Mouse (Mus musculus) hindbrain, embryonic 15.5 days (tissue): ENCODE measurements at regions not wholly inside any gene's neighbourhood (a gene's known extent, or its start where the extent isn't known, plus 50 kb on each side); places are given as distances from the start of the nearest gene placed in this dataset.
"Not testable (repeated sequence)": the region's sequence is repeated elsewhere in the genome, so short reads cannot be mapped to it uniquely, and the experiment has no call there.

Experiments
- ATAC-seq: fragments of 200-750 bp; cut with Nextera tagmentation; 2 replicates; pipeline ENCODE4 v1.8.0; 2017; ENCODE audit warnings: low read depth, moderate number of reproducible peaks, moderate TSS enrichment; ENCODE audit not compliant: low FRiP score
- H3K27ac ChIP-seq: fragments of 300-500 bp; sonication (generic); replicated peaks from 2 replicates; pipeline ENCODE4 v1.5.1; 2015; ENCODE audit warnings: mild to moderate bottlenecking, inconsistent platforms
- H3K27me3 ChIP-seq: fragments of 300-500 bp; sonication (generic); 2 replicates; pipeline ENCODE4 v1.6.1; 2015; ENCODE audit warnings: control low read depth, inconsistent platforms
- H3K36me3 ChIP-seq: fragments of 300-500 bp; sonication (generic); 2 replicates; pipeline ENCODE4 v1.6.1; 2015; ENCODE audit warnings: control low read depth, inconsistent platforms
- H3K4me1 ChIP-seq: fragments of 300-500 bp; sonication (generic); replicated peaks from 2 replicates; pipeline ENCODE4 v1.6.1; 2015; ENCODE audit warnings: control low read depth, inconsistent platforms
- H3K4me2 ChIP-seq: fragments of 300-500 bp; sonication (generic); 2 replicates; pipeline ENCODE4 v1.6.1; 2015; ENCODE audit warnings: moderate library complexity, mild to moderate bottlenecking, inconsistent platforms
- H3K4me3 ChIP-seq: fragments of 300-500 bp; sonication (generic); 2 replicates; pipeline ENCODE4 v1.5.1; 2015; ENCODE audit warnings: mild to moderate bottlenecking, inconsistent platforms
- H3K9ac ChIP-seq: fragments of 300-500 bp; sonication (generic); 2 replicates; pipeline ENCODE4 v1.6.1; 2015; ENCODE audit warnings: inconsistent platforms
- H3K9me3 ChIP-seq: fragments of 300-500 bp; sonication (generic); 2 replicates; pipeline ENCODE4 v1.6.1; 2016; ENCODE audit warnings: control low read depth, inconsistent platforms
- WGBS: fragments of 180-500 bp; shearing (Covaris S2); methylation state at CpG from one replicate; pipeline ENCODE4 v1.1.7; 2015; 5-methylcytosine and 5-hydroxymethylcytosine counted together

GRCm38 (mm10) chr10:117498497-117498896 lies 118.7 kb upstream of the Cpsf6 start:
- 68% methylated on average over 6 of the region's 6 CpGs for WGBS
- no peak overlapping the region for H3K4me3 ChIP-seq
- H3K27me3 ChIP-seq = no peaks in the 10 kb centered on the region
- no peaks in the 10 kb centered on the region for H3K36me3 ChIP-seq
- H3K9me3 ChIP-seq = no peaks in the 10 kb centered on the region
- no peak overlapping the region for H3K9ac ChIP-seq
- no peaks in the 10 kb centered on the region for H3K4me1 ChIP-seq
- H3K27ac ChIP-seq = no peak overlapping the region
- H3K4me2 ChIP-seq = no peak overlapping the region
- ATAC-seq = no peak

GRCm38 (mm10) chr10:117497565-117498256 lies 117.9 kb upstream of the Cpsf6 start:
- no peak overlapping the region for H3K4me2 ChIP-seq
- H3K4me3 ChIP-seq = no peak overlapping the region
- no peak overlapping the region for H3K9ac ChIP-seq
- no peaks in the 10 kb centered on the region for H3K27me3 ChIP-seq
- H3K36me3 ChIP-seq = no peaks in the 10 kb centered on the region
- no peak overlapping the region for H3K27ac ChIP-seq
- H3K4me1 ChIP-seq = no peaks in the 10 kb centered on the region
- no peak for ATAC-seq
- WGBS = 84% methylated on average over 16 of the region's 16 CpGs
- H3K9me3 ChIP-seq = no peaks in the 10 kb centered on the region

GRCm38 (mm10) chr10:117497082-117497481 lies 117.3 kb upstream of the Cpsf6 start:
- H3K9ac ChIP-seq, H3K27me3 ChIP-seq, H3K4me2 ChIP-seq, H3K36me3 ChIP-seq, H3K4me3 ChIP-seq, ATAC-seq, H3K9me3 ChIP-seq, H3K27ac ChIP-seq, H3K4me1 ChIP-seq: not testable (repeated sequence)
- WGBS = 85% methylated on average over 1 of the region's 1 CpGs

GRCm38 (mm10) chr10:117496064-117497011 lies 116.5 kb upstream of the Cpsf6 start:
- Histone ChIP-seq H3K9me3 (no peaks in the 10 kb centered on the region), H3K4me2 (0 out of 2 replicates have a peak overlapping the region, but pooled peaks have one; percentile 11), H3K27ac (no peak overlapping the region), H3K4me1 (no peaks in the 10 kb centered on the region), H3K4me3 (no peak overlapping the region), H3K27me3 (no peaks in the 10 kb centered on the region), H3K36me3 (no peaks in the 10 kb centered on the region), H3K9ac (no peak overlapping the region)
- 57% methylated on average over 21 of the region's 21 CpGs for WGBS
- ATAC-seq = peak; percentile 48; the same call in 1 of the 2 replicates

- 34% methylated on average over 18 of the region's 18 CpGs for WGBS
- Histone ChIP-seq H3K36me3 (no peaks in the 10 kb centered on the region), H3K9me3 (no peaks in the 10 kb centered on the region), H3K27ac (no peak overlapping the region), H3K4me2 (peak overlapping the region; percentile 49), H3K4me1 (no peaks in the 10 kb centered on the region), H3K9ac (no peak overlapping the region), H3K4me3 (peak overlapping the region; percentile 22), H3K27me3 (no peaks in the 10 kb centered on the region)
- no peak for ATAC-seq
These were observed 114.4 kb upstream of the Cpsf6 start for GRCm38 (mm10) chr10:117494171-117494701.

GRCm38 (mm10) chr10:117493824-117494121 lies 114.0 kb upstream of the Cpsf6 start:
- no peak overlapping the region for H3K9ac ChIP-seq
- no peak overlapping the region for H3K4me2 ChIP-seq
- H3K36me3 ChIP-seq = no peaks in the 10 kb centered on the region
- H3K4me3 ChIP-seq = no peak overlapping the region
- WGBS = 43% methylated on average over 2 of the region's 5 CpGs
- H3K27ac ChIP-seq = no peak overlapping the region
- H3K27me3 ChIP-seq = no peaks in the 10 kb centered on the region
- no peaks in the 10 kb centered on the region for H3K9me3 ChIP-seq
- ATAC-seq = no peak
- H3K4me1 ChIP-seq = no peaks in the 10 kb centered on the region

- no peak overlapping the region for H3K27ac ChIP-seq
- H3K27me3 ChIP-seq = no peaks in the 10 kb centered on the region
- no peak overlapping the region for H3K4me2 ChIP-seq
- ATAC-seq = no peak
- no peaks in the 10 kb centered on the region for H3K36me3 ChIP-seq
- no peaks in the 10 kb centered on the region for H3K4me1 ChIP-seq
- H3K4me3 ChIP-seq = no peak overlapping the region
- H3K9ac ChIP-seq = no peak overlapping the region
- 92% methylated on average over 3 of the region's 3 CpGs for WGBS
- no peaks in the 10 kb centered on the region for H3K9me3 ChIP-seq
These were observed 113.4 kb upstream of the Cpsf6 start for GRCm38 (mm10) chr10:117493091-117493823.

GRCm38 (mm10) chr10:117492391-117492990 lies 112.7 kb upstream of the Cpsf6 start:
- Histone ChIP-seq H3K4me2 (no peak overlapping the region), H3K9ac (no peak overlapping the region), H3K4me1 (no peaks in the 10 kb centered on the region), H3K4me3 (no peak overlapping the region), H3K36me3 (no peaks in the 10 kb centered on the region), H3K9me3 (no peaks in the 10 kb centered on the region), H3K27me3 (no peaks in the 10 kb centered on the region), H3K27ac (no peak overlapping the region)
- no peak for ATAC-seq
- WGBS = 71% methylated on average over 5 of the region's 5 CpGs

GRCm38 (mm10) chr10:117491711-117492110 lies 111.9 kb upstream of the Cpsf6 start:
- 80% methylated on average over 1 of the region's 1 CpGs for WGBS
- Histone ChIP-seq H3K4me3 (no peak overlapping the region), H3K4me2 (no peak overlapping the region), H3K9ac (no peak overlapping the region), H3K4me1 (no peaks in the 10 kb centered on the region), H3K9me3 (no peaks in the 10 kb centered on the region), H3K36me3 (no peaks in the 10 kb centered on the region), H3K27me3 (no peaks in the 10 kb centered on the region), H3K27ac (no peak overlapping the region)
- no peak for ATAC-seq

- Histone ChIP-seq H3K9ac (no peak overlapping the region), H3K4me3 (no peak overlapping the region), H3K4me2 (no peak overlapping the region), H3K27ac (no peak overlapping the region), H3K27me3 (no peaks in the 10 kb centered on the region), H3K9me3 (no peaks in the 10 kb centered on the region), H3K4me1 (no peaks in the 10 kb centered on the region), H3K36me3 (no peaks in the 10 kb centered on the region)
- ATAC-seq = no peak
- WGBS = 94% methylated on average over 4 of the region's 4 CpGs
These were observed 111.2 kb upstream of the Cpsf6 start for GRCm38 (mm10) chr10:117490851-117491595.

GRCm38 (mm10) chr10:117483091-117483600 lies 103.3 kb upstream of the Cpsf6 start:
- H3K4me3 ChIP-seq = no peak overlapping the region
- no peak overlapping the region for H3K9ac ChIP-seq
- no peak overlapping the region for H3K27ac ChIP-seq
- H3K4me2 ChIP-seq = no peak overlapping the region
- H3K4me1 ChIP-seq = no peaks in the 10 kb centered on the region
- H3K9me3 ChIP-seq = no peaks in the 10 kb centered on the region
- ATAC-seq = no peak
- H3K36me3 ChIP-seq = no peaks in the 10 kb centered on the region
- H3K27me3 ChIP-seq = no peaks in the 10 kb centered on the region
- WGBS = 95% methylated on average over 4 of the region's 4 CpGs
